Mouse (Mus musculus): ENCODE measurements around the gene Ccdc115. TPM values are rescaled to one million over a fixed set of nuclear protein-coding genes. Genes with fewer than 3 reads are reported as not detected.

The Ccdc115 gene
- polyA plus RNA-seq, 1 experiment from 2014 or later, result 37.1 TPM

GRCm38 (mm10) chr1:34431431-34431830, 8.0 kb downstream of the Ccdc115 start:
- Histone ChIP-seq H3K27ac (replicated peaks) (no peak overlapping the region), H3K4me3 (ENCODE audit: low read depth, low read length) (no peak overlapping the region), H3K36me3 (ENCODE audit: control insufficient read depth, insufficient read depth, low read length) (no peaks in the 10 kb centered on the region; the same call in 1 of the 2 replicates), H3K4me2 (replicated peaks; ENCODE audit: low read depth) (no peak overlapping the region), H3K9me3 (ENCODE audit: control insufficient read depth, low read length) (peaks cover 3% of the 10 kb centered on the region; the same call in 1 of the 2 replicates), H3K27me3 (ENCODE audit: control insufficient read depth, insufficient read depth, low read length) (no peaks in the 10 kb centered on the region), H3K4me1 (replicated peaks; ENCODE audit: control insufficient read depth, insufficient read depth) (no peaks in the 10 kb centered on the region), H3K9ac (ENCODE audit: low read length) (no peak overlapping the region)
- ATAC-seq (ENCODE audit: low FRiP score, low TSS enrichment) (no peak), DNase-seq (ENCODE audit: low spot score) (no peak)
- TF ChIP-seq EP300 (optimal IDR thresholded peaks at IDR 0.05) (no peak), CTCF (IDR thresholded peaks at IDR 0.05; ENCODE audit: low read depth) (no peak)
- WGBS, result 99% methylated on average over 9 of the region's 9 CpGs

- no peak overlapping the region for H3K27ac ChIP-seq (replicated peaks)
- ATAC-seq (ENCODE audit: low FRiP score, low TSS enrichment) (no peak), DNase-seq (ENCODE audit: low spot score) (no peak)
- no peaks in the 10 kb centered on the region for H3K4me1 ChIP-seq (replicated peaks; ENCODE audit: control insufficient read depth, insufficient read depth)
- H3K36me3 ChIP-seq (ENCODE audit: control insufficient read depth, insufficient read depth, low read length), result no peaks in the 10 kb centered on the region; the same call in 1 of the 2 replicates
- WGBS, result 98% methylated on average over 3 of the region's 3 CpGs
- no peak overlapping the region for H3K4me3 ChIP-seq (ENCODE audit: low read depth, low read length)
- H3K27me3 ChIP-seq (ENCODE audit: control insufficient read depth, insufficient read depth, low read length), result no peaks in the 10 kb centered on the region
- H3K9me3 ChIP-seq (ENCODE audit: control insufficient read depth, low read length), result peaks cover 3% of the 10 kb centered on the region; the same call in 1 of the 2 replicates
- no peak overlapping the region for H3K9ac ChIP-seq (ENCODE audit: low read length)
- TF ChIP-seq CTCF (IDR thresholded peaks at IDR 0.05; ENCODE audit: low read depth), result no peak
- TF ChIP-seq EP300 (optimal IDR thresholded peaks at IDR 0.05), result no peak
- H3K4me2 ChIP-seq (replicated peaks; ENCODE audit: low read depth), result no peak overlapping the region
Measured at GRCm38 (mm10) chr1:34430981-34431380, 8.5 kb downstream of the Ccdc115 start.

- H3K4me2 ChIP-seq (replicated peaks; ENCODE audit: low read depth), result no peak overlapping the region
- H3K4me1 ChIP-seq (replicated peaks; ENCODE audit: control insufficient read depth, insufficient read depth), result no peaks in the 10 kb centered on the region
- WGBS, result 96% methylated on average over 4 of the region's 4 CpGs
- no peak overlapping the region for H3K4me3 ChIP-seq (ENCODE audit: low read depth, low read length)
- H3K27ac ChIP-seq (replicated peaks), result no peak overlapping the region
- H3K36me3 ChIP-seq (ENCODE audit: control insufficient read depth, insufficient read depth, low read length), result no peaks in the 10 kb centered on the region; the same call in 1 of the 2 replicates
- no peak for TF ChIP-seq CTCF (IDR thresholded peaks at IDR 0.05; ENCODE audit: low read depth)
- TF ChIP-seq EP300 (optimal IDR thresholded peaks at IDR 0.05), result no peak
- DNase-seq (ENCODE audit: low spot score) (no peak), ATAC-seq (ENCODE audit: low FRiP score, low TSS enrichment) (no peak)
- no peaks in the 10 kb centered on the region for H3K27me3 ChIP-seq (ENCODE audit: control insufficient read depth, insufficient read depth, low read length)
- H3K9ac ChIP-seq (ENCODE audit: low read length), result no peak overlapping the region
- H3K9me3 ChIP-seq (ENCODE audit: control insufficient read depth, low read length), result peaks cover 3% of the 10 kb centered on the region; the same call in 1 of the 2 replicates
Measured at GRCm38 (mm10) chr1:34429281-34429680, 10.2 kb downstream of the Ccdc115 start.

GRCm38 (mm10) chr1:34428466-34428865, 11.0 kb downstream of the Ccdc115 start:
- no peak for DNase-seq (ENCODE audit: low spot score)

GRCm38 (mm10) chr1:34399182-34399953, 40.1 kb downstream of the Ccdc115 start:
- Histone ChIP-seq H3K9ac (ENCODE audit: low read length) (no peak overlapping the region; the same call in 1 of the 2 replicates), H3K4me3 (ENCODE audit: low read depth, low read length) (no peak overlapping the region), H3K9me3 (ENCODE audit: control insufficient read depth, low read length) (no peaks in the 10 kb centered on the region), H3K27me3 (ENCODE audit: control insufficient read depth, insufficient read depth, low read length) (no peaks in the 10 kb centered on the region), H3K4me2 (replicated peaks; ENCODE audit: low read depth) (no peak overlapping the region), H3K36me3 (ENCODE audit: control insufficient read depth, insufficient read depth, low read length) (no peaks in the 10 kb centered on the region), H3K4me1 (replicated peaks; ENCODE audit: control insufficient read depth, insufficient read depth) (no peaks in the 10 kb centered on the region), H3K27ac (replicated peaks) (no peak overlapping the region)
- 43% methylated on average over 11 of the region's 11 CpGs for WGBS
- DNase-seq (ENCODE audit: low spot score) (no peak), ATAC-seq (ENCODE audit: low FRiP score, low TSS enrichment) (peak; percentile 54; the same call in 1 of the 2 replicates)
- TF ChIP-seq CTCF (IDR thresholded peaks at IDR 0.05; ENCODE audit: low read depth) (no peak), EP300 (optimal IDR thresholded peaks at IDR 0.05) (no peak)

More at GRCm38 (mm10) chr1:34428466-34428865, 11.0 kb downstream of the Ccdc115 start:
- no peak for ATAC-seq (ENCODE audit: low FRiP score, low TSS enrichment)
- no peaks in the 10 kb centered on the region; the same call in 1 of the 2 replicates for H3K36me3 ChIP-seq (ENCODE audit: control insufficient read depth, insufficient read depth, low read length)
- no peak overlapping the region for H3K4me3 ChIP-seq (ENCODE audit: low read depth, low read length)
- H3K27ac ChIP-seq (replicated peaks), result no peak overlapping the region
- 98% methylated on average over 2 of the region's 2 CpGs for WGBS
- TF ChIP-seq EP300 (optimal IDR thresholded peaks at IDR 0.05) (no peak), CTCF (IDR thresholded peaks at IDR 0.05; ENCODE audit: low read depth) (no peak)
- H3K4me1 ChIP-seq (replicated peaks; ENCODE audit: control insufficient read depth, insufficient read depth), result no peaks in the 10 kb centered on the region
- H3K9me3 ChIP-seq (ENCODE audit: control insufficient read depth, low read length), result peaks cover 3% of the 10 kb centered on the region; the same call in 1 of the 2 replicates
- no peak overlapping the region for H3K9ac ChIP-seq (ENCODE audit: low read length)
- no peaks in the 10 kb centered on the region for H3K27me3 ChIP-seq (ENCODE audit: control insufficient read depth, insufficient read depth, low read length)
- H3K4me2 ChIP-seq (replicated peaks; ENCODE audit: low read depth), result no peak overlapping the region

- no peaks in the 10 kb centered on the region for H3K9me3 ChIP-seq (ENCODE audit: control insufficient read depth, low read length)
- no peaks in the 10 kb centered on the region for H3K4me1 ChIP-seq (replicated peaks; ENCODE audit: control insufficient read depth, insufficient read depth)
- TF ChIP-seq CTCF (IDR thresholded peaks at IDR 0.05; ENCODE audit: low read depth) (no peak), EP300 (optimal IDR thresholded peaks at IDR 0.05) (no peak)
- WGBS, result 83% methylated on average over 4 of the region's 4 CpGs
- no peak overlapping the region for H3K4me3 ChIP-seq (ENCODE audit: low read depth, low read length)
- H3K27me3 ChIP-seq (ENCODE audit: control insufficient read depth, insufficient read depth, low read length), result no peaks in the 10 kb centered on the region
- H3K27ac ChIP-seq (replicated peaks), result no peak overlapping the region
- no peak overlapping the region for H3K4me2 ChIP-seq (replicated peaks; ENCODE audit: low read depth)
- no peak overlapping the region for H3K9ac ChIP-seq (ENCODE audit: low read length)
- H3K36me3 ChIP-seq (ENCODE audit: control insufficient read depth, insufficient read depth, low read length), result no peaks in the 10 kb centered on the region
- no peak for DNase-seq (ENCODE audit: low spot score)
- ATAC-seq (ENCODE audit: low FRiP score, low TSS enrichment), result no peak
Measured at GRCm38 (mm10) chr1:34396321-34396720, 43.2 kb downstream of the Ccdc115 start.

Measured in stomach, postnatal 0 days (tissue).